Mouse (Mus musculus): ENCODE results near the gene Hcrt.
A peak's percentile ranks its signal among the peaks of the same experiment; 100 is the strongest.
"Not testable (repeated sequence)": the region's sequence is repeated elsewhere in the genome, so short reads cannot be mapped to it uniquely, and the experiment has no call there.

The Hcrt gene

DNA sequence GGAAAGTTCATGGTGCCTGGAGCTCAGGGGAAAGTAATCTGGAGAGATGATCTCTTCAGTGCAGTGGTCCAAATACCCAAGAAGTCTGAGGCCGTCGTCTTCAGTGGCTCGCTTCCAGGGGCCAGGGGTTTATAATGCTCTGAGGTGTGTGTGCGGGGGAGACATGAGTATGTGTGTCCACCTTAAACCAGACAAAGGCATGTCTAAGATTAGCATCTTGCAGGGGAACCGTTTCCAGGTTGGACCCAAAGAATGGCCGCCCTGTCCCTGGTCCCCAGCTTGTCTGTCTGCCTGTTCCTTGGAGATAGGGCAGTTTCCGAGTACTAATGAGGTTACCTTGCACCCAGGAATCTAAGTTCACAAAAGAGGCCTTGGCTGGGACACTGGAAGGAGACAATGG lies at the start of gene Hcrt:
TSS of gene Hcrt (minus strand) at position 101 of the 400 bp plus-strand sequence.
- no peak for DNase-seq (ENCODE audit: low spot score)

DNA sequence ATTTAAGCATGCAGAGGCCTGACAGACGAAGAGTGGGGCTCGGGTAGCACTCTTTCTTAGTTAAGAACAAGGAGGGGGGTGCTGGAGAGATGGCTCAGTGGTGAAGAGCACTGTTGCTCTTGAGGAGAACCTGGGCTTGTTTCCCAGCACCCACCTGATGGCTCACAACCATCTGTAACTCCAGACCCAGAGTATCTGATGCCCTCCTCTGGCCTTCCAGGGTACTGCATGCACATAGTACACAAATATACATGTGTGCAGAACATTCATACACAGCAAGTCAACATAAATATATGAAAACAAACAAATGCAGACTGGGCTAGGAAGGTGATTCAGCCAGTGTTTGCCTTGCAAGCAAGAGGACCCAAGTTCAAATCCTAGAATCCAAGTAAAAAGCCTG lies 48.4 kb upstream of the Hcrt start:
- DNase-seq (ENCODE audit: low spot score): no peak

GRCm38 (mm10) chr11:100810516-100810915 lies 47.8 kb upstream of the Hcrt start:
- no peak for DNase-seq (ENCODE audit: low spot score)

GRCm38 (mm10) chr11:100806380-100807305 lies 43.9 kb upstream of the Hcrt start:
- no peak for DNase-seq (ENCODE audit: low spot score)

- DNase-seq (ENCODE audit: low spot score): no peak
These were observed 42.8 kb upstream of the Hcrt start for GRCm38 (mm10) chr11:100805535-100805934.

- no peak for DNase-seq (ENCODE audit: low spot score)
These were observed 41.7 kb upstream of the Hcrt start for GRCm38 (mm10) chr11:100804409-100804808.

DNA sequence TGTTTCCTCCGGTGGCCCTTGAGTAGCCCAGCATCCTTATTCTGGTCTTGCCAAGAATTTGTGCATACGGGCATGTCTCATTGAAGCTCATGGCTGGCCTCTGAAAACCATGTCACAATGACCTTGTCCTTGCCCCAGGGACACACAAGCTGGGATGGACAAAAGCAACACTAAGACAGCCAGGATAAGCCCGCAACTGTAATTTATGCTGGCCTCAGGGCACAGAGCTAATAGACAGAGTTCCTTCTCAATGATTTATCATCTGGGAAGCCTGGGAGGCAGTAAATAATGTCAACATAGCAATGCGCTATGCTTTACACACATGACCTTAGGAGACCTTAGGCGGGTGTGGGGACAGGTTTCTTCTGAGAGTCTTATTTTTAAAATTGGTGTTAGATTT lies 36.7 kb upstream of the Hcrt start:
- DNase-seq (ENCODE audit: low spot score): no peak

DNA sequence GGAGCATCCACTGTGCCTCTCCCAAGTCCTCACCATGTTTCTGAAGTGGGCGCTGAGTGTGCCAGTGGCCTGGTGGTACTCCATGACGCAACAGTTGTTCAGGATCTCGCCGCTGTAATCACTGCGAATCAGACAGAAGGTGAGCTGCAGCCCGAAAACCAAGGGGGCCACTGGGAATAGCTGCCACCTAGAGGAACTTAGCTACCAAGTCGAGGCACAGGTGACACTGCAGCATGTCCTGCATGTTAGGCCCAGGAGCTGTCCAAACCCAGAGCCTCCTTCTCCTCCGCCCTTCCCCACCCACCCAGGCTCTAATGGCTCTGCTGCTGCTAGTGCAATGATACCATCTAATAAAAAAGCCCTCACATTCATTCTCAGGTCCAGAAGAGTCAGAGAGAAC lies 33.9 kb upstream of the Hcrt start:
- no peak for DNase-seq (ENCODE audit: low spot score)

GRCm38 (mm10) chr11:100795386-100795785 lies 32.7 kb upstream of the Hcrt start:
- DNase-seq (ENCODE audit: low spot score): no peak

DNA sequence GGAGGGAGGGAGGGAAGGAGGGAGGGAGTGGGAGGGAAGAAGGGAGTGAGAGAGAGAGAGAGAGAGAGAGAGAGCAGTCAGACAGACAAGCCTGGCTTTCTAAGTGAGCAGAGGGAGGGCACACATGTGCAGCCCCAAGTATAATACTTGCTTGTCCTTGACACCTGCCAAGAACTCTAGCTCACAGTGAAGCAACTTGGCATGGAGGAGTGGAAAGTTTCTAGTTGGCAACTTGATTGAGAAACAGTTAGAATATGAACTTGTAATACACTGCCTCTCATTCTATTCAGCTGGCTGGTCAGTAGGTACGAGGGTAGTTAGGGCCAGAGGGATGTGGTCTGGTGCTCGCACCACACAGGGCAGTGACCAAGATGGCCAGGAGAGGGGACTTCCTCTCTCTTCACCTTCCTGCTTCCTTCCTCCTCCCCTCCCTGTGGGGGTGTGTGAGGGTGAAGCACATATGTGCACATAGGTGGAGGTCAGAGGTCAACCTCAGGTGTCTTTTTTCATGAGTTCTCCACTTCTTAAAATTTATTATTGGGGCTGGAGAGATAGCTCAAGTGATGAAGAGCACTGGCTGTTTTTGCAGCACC lies 28.8 kb upstream of the Hcrt start:
- peak; percentile 55 for DNase-seq (ENCODE audit: low spot score)

DNA sequence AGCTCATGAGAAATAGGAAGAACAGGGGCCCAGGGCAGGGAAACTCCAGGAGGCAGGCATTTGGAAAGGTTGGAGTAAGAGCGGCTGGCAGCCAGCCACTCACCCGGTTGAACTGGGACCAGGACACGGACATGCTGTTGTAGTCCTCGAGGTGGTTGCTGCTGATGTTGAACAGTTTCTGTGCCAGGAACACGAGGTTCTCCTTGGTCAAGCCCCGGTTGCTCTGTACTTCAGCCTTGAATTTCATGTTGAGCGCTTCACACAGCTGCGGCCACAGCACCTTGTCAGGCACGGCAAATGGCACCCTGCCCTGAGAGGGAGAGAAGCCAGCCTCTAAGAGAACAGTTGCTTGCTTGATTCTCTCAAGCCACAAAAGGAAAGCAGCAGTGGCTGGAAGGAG lies 27.9 kb upstream of the Hcrt start:
- not testable (repeated sequence) for DNase-seq (ENCODE audit: low spot score)

- no peak for DNase-seq (ENCODE audit: low spot score)
These were observed 27.0 kb upstream of the Hcrt start for GRCm38 (mm10) chr11:100789702-100790101.

DNA sequence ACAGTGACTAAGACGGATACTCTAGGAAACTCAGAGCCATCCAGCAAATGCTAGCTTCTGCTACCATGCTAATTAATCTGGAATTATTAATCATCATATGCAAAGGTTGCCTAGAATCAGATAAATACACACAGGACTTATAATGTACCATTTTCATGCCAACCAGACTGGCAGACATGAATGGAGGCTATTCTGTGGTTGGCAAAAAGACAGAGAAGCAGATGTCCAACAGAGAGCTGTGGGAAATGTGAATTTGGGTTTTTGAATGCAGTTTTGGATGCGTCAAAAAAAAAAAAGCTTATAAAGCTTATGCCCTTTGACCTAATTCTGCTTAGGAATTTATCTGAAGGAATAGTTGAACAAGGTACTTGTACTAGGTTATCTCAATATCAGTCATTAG lies 23.0 kb upstream of the Hcrt start:
- no peak for DNase-seq (ENCODE audit: low spot score)

GRCm38 (mm10) chr11:100784286-100784685 lies 21.6 kb upstream of the Hcrt start:
- no peak for DNase-seq (ENCODE audit: low spot score)

GRCm38 (mm10) chr11:100782568-100782967 lies 19.8 kb upstream of the Hcrt start:
- no peak for DNase-seq (ENCODE audit: low spot score)

- DNase-seq (ENCODE audit: low spot score): peak; percentile 41
These were observed 19.2 kb upstream of the Hcrt start for GRCm38 (mm10) chr11:100781763-100782475.

GRCm38 (mm10) chr11:100780247-100780646 lies 17.5 kb upstream of the Hcrt start:
- no peak for DNase-seq (ENCODE audit: low spot score)

GRCm38 (mm10) chr11:100778069-100778468 lies 15.3 kb upstream of the Hcrt start:
- no peak for DNase-seq (ENCODE audit: low spot score)

- DNase-seq (ENCODE audit: low spot score): no peak
These were observed 13.2 kb upstream of the Hcrt start for GRCm38 (mm10) chr11:100775921-100776320.

DNA sequence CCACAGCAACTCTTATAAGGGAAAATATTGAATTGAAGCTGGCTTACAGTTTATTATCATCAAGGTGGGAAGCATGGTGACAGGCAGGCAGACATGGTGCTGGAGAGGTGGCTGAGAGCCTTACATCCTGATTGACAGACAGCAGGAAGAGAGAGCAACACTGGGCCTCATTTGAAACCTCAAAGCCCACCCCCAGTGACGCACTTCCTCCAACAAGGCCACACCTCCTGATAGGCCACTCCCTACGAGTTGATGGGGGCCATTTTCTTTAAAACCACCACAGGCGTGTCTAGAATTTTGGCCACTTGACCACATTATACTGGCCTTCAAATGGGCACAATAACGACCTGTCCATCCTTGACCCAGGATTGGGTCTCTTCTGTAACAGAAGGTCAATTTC lies 11.5 kb upstream of the Hcrt start:
- DNase-seq (ENCODE audit: low spot score): no peak

DNA sequence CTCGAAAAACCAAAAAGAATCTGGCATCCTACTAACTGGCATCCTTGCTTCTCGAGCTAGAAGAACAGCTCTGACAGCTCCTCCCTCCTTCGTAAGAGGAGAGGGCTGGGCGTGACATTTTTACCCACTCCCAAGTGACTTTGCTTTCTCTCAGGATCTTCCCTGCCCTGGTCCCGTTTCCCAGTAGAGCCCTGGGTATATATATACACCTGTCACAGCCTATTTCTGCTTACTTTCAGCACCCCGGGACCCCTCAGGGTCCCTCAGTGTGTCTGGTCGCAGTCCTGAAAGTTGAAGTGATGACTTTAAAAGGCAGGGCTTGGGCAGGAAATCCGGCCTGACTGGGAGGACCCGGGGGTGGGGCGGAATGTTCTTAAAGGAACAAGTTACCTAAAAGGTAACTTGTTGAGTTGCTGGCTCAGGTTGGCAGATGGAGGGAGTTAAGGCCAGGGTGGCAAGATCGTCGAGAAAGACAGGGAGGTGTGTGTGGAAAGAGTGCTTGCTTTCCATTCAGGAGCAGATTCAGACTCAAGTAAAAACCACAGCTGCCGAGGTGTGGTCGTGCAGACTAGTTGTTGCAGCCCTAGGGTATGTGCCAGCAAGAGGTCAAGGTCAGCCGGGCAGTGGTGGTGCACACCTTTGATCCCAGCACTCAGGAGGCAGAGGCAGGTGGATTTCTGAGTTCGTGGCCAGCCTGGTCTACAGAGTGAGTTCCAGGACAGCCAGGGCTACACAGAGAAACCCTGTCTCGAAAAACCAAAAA lies 8.1 kb upstream of the Hcrt start, which contains the start of gene Ghdc:
TSS of gene Ghdc (minus strand) at position 312 of the 763 bp plus-strand sequence.
- peak; percentile 87 for DNase-seq (ENCODE audit: low spot score)

GRCm38 (mm10) chr11:100769980-100770379 lies 7.2 kb upstream of the Hcrt start:
- no peak for DNase-seq (ENCODE audit: low spot score)

Data from lung, postnatal 25 days (tissue).